Mouse (Mus musculus) T-helper 17 cell (primary cell): ENCODE data around the gene Fads3.

Experiments used
- in situ Hi-C, 2 experiments: fragments of 300-600 bp; cut with MboI, MseI; formaldehyde crosslinking; loops; 1 replicate in 1 of 2; 2 replicates in 1 of 2; pipeline ENCODE4 v1.15.1; 2025; ENCODE audit warnings: high pct_unique_total_duplicates in 2 of 2

Fads3 gene

DNA sequence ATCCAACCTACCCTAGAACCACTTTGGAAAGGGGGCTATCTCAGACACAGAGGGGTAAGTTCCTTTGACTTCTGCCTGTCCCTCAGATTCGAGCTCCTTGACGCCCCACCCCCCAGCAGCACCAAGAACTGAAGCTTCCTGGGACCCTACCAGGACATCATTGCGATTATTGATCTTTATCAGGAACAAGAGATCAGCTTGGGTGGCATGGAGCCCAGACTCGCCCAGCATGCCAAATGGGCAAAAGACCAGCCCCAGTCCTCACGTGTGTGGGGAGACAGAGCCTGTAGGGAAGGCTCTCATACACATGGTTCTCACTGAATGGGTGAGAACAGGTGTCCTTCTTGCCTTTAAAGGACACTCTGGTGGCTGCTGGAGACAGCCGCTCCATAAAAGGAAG lies 62.9 kb downstream of the Fads3 start:
- in situ Hi-C loops: no loop called here

DNA sequence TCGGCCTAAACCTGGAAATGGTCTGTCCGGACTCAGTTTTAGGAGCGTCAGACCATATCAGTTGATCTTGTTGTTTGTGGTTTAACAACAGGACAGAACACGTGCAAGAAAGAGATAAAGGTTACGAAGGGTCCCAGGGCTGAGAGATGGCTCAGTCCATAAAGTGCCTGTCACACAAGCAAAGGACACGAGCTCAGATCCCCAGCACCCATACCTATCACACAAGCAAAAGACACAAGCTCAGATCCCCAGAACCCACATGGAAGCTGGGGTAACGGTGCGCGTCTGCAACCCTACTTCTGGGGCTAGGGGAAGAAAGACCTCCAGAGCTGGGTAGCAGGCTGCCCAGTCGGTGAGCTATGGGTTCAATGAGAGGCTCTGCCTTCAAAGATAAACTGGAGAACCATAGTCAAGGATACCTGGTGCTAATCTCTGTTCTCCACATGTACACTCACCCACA lies 63.7 kb downstream of the Fads3 start:
- in situ Hi-C loops: loop anchor here in 1 of 2 experiments (5.0 kb wide), 1 partner anchor 968 kb away; the partner anchor contains the start of gene Asrgl1

DNA sequence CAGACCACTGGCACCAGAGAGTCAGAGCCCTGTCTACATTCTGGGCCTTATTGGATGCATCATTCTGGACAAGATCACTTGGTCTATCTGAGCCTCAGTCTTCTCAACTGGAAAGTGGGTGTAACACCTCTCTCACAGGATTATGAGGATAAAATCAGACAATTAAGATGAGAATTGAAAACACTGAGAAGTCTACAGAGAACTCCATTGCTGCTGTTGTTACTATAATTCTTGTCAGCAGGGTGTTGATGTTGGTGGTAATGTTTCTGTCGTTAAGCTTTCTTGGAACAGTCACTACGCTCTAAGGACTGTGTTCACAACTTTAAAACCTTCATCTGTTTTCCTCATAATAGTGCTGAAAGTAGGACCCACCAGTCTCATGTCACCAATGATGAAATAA lies 65.3 kb downstream of the Fads3 start:
- in situ Hi-C loops: loop anchor here in 1 of 2 experiments (5.0 kb wide), 1 partner anchor 969 kb away; the partner anchor contains the start of gene Asrgl1

DNA sequence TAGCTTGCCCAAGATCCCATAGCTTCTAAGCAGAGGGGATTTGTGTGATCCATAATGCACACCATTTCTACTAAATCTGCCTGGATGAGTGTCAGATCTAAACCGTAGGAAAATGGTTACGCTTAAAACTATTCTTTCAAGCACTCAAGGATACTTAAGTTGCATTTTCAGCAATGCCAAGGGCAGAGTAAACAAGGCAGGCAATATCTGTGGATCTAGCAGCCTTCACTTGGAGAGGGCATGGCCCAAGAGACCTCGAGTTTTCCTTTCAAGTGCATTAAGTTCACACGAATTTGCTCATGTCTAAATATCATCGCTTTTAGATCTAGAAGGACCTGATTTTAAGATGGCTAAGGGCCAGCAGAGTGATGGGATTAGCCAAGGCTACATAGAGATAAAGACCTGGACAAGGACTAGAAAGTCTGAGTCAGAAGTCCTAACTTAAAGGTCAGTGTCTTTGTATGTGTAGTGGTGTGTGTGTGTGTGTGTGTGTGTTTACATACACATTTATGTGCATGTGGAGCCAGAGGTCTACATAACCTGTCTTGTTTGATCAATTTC lies 65.8 kb downstream of the Fads3 start:
- in situ Hi-C loops: loop anchor here in 1 of 2 experiments (5.0 kb wide), 1 partner anchor 970 kb away; the partner anchor contains the start of gene Asrgl1

DNA sequence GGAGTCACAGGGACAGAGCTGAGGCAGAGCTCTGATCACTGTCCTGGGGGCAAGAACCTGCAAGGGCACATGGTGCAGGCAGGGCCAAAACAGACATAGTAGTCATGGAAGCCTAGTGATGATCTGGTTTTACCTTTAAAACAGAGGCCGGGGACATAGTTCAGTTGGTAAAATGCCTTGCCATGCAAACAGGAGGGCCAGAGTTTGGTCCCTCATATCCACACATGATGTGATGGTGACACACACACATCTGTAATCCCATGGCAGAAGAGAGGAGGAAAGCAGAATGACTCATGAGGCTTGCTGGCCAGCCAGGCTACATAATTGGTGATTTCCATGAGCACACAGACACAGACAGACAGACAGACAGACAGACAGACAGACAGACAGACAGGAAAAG lies 66.8 kb downstream of the Fads3 start:
- in situ Hi-C loops: loop anchor here in 1 of 2 experiments (5.0 kb wide), 1 partner anchor 971 kb away; the partner anchor contains the start of gene Asrgl1

DNA sequence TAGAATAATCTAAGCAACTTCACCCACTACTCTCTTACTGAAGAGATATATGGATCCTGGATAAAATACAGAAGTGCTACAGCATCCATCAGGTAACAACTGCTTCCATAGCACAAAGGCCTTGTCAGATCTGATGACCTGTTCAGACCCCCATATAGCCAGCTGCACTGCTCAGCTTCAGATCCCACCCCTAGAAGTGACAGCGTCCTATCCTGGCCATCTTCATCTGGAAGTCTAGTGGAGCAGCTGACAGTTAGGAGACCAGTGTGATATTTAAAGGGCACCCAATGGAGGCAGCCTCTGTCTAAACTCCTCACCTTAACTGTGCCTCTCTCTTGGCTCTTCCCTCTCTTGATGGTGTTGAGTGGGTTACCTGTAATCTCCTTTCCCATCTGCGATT lies 67.3 kb downstream of the Fads3 start:
- in situ Hi-C loops: loop anchor here in 1 of 2 experiments (5.0 kb wide), 1 partner anchor 971 kb away; the partner anchor contains the start of gene Asrgl1
